Mouse (Mus musculus): ENCODE results near the gene Utp20. TPM values are rescaled to one million over a fixed set of nuclear protein-coding genes. Genes with fewer than 3 reads are reported as not detected.

Utp20 gene
- 4.9 and 6.6 TPM in 2 replicates for polyA plus RNA-seq (2015; fragmentation: Nextera tagmentation; extraction: Ambion mirVana)

DNA sequence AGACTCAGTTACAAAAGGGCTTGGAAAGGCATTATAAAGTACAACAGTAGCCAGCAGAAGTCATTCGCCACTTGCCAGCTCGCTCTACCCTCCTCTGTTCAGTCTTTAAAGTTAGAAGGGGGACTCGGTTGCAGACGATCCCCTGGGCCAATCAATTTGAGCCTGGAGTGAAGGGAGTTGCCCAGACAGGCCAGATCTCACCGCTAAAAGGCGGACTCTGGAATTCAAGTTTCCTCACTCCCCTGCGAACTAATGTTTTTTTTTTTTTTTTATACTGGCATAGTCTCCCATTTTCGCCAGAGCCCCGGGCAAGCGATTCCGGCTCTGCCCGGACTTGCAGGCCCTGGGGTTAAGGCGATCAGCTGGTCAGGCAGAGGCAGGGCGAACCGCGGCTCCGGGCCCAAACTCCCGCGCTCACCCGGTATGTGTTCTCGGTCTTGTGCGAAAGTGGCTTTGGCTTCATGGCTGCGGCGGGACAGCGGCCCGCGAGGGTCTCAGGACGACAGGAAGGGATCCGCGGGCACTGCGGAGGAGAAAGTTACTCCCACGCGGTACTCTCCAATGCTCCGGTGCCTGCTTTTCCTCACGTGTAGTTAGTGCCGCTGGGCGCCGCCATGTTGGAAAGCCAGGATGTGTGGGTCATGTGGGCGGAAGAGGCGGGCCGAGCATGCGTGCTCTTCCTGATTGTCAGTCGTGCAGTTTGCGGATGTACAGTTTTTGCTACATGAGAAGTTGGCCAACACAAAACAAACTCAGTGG is at the start of gene Utp20:
Gene Utp20, minus strand, starts transcription at position 617 of the 759 bp plus-strand sequence.

DNA sequence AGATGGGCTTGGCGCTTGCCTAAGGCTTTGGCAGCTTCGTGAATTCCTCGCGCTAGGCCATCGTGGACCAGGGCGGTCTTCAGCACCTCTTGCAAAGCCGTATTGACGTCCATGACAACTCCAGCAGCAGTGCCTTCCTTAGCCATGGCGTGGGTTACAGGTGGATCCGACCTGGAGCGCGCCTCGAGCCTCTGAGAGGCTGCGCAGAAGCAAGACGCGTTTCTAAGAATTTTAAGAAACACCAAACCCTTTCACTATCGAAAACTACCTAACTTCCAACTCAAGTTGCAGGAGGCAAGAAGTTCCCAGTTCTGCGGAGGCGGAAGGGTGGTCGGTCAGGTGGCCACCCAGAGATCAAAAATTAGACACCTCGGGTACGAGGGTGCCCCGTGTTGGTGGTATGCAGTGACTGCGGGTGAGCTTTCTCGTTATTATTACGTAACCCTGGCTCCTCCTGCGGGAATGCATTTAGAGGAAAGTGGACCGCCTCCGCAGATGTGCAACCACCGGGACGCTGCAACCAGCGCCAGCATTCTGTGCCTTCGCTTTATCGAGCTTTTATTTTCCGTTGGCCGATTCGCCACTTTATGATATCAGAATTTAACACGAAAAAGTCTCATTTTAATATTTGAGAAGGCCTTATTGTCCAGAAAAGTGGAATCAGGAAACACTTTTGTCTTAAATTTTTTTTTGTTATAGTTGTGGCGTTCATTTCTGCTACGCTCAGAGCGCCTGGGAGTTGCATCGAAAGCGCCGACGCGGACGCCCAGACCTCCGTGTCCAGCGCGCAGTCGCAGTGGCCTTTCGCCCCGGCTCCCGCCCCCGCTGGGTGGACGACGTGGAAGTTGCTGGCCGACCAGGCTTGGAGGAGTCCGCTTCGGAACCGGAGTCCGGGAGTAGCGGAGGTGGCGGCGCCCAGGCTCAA is 95.8 kb downstream of the Utp20 start, which contains the start of gene Arl1:
Gene Arl1, plus strand, starts transcription at position 288 of the 925 bp plus-strand sequence.

Other genes with a start within 250 kb of the Utp20 start
- gene Mybpc1, start 221.7 kb downstream of the Utp20 start, polyA plus RNA-seq (2015; fragmentation: Nextera tagmentation; extraction: Ambion mirVana) = 1.8 and 14.2 TPM in 2 replicates
- gene Spic, start 141.8 kb downstream of the Utp20 start, polyA plus RNA-seq (2015; fragmentation: Nextera tagmentation; extraction: Ambion mirVana) = 8.8 and 11.5 TPM in 2 replicates
- gene Arl1, start 95.9 kb downstream of the Utp20 start, polyA plus RNA-seq (2015; fragmentation: Nextera tagmentation; extraction: Ambion mirVana) = 182 and 185 TPM in 2 replicates
- gene Slc5a8, start 59.2 kb upstream of the Utp20 start, polyA plus RNA-seq (2015; fragmentation: Nextera tagmentation; extraction: Ambion mirVana) = 0.11 and 0.17 TPM in 2 replicates

Data from adrenal gland, postnatal 0 days (tissue).